Mouse (Mus musculus): ENCODE measurements at regions not wholly inside any gene's neighbourhood (a gene's known extent, or its start where the extent isn't known, plus 50 kb on each side); places are given as distances from the start of the nearest gene placed in this dataset.

DNA sequence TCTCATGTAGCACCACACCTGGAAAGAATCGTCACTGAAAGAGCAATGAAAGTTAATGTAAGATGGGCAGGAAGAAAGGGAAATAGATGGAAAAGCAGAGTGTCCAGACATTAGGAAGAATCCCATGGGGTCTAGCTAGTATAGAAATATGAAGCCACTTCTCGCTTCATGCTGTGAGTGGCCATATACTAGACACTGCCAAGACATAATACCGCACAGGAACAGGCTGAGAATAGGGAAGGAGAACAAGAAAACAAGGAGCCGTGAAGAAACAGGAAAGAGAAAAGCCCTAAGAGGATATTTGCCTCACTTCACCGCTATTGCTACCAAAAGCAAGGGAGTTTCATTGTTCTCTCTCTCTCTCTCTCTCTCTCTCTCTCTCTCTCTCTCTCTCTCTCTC, 171.4 kb downstream of the Kctd12 start:
- TF ChIP-seq CTCF (IDR thresholded peaks at IDR 0.05; ENCODE audit: insufficient read depth, low read length), result no peak
- TF ChIP-seq POLR2A (IDR thresholded peaks at IDR 0.05; ENCODE audit: borderline replicate concordance, extremely low read depth, low read depth, low read length), result no peak
